Mouse (Mus musculus): Measurements from ENCODE around the gene Lancl2.

The Lancl2 gene

DNA sequence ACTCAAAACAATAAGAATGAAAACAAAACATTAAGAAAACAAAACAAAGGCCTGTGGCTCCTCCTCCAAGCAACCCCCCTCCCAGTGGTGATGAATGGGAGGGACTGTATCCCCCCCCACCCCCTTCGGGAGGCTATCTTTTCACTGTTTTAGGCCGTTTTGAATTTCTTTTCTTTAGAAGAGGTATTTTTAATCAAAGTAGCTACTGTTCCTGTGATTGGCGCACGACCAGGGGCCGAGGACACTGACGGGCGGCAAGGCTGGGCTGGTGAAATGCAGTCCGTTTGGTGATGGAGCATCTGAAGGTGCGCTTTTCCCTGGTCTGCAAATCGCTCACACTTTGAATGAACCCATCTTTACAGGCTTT is at the start of gene Lancl2:
Lancl2 (plus strand) TSS at position 165 of the 367 bp plus-strand sequence.
- no peak for DNase-seq (ENCODE audit: extremely low read depth, low read depth)

DNA sequence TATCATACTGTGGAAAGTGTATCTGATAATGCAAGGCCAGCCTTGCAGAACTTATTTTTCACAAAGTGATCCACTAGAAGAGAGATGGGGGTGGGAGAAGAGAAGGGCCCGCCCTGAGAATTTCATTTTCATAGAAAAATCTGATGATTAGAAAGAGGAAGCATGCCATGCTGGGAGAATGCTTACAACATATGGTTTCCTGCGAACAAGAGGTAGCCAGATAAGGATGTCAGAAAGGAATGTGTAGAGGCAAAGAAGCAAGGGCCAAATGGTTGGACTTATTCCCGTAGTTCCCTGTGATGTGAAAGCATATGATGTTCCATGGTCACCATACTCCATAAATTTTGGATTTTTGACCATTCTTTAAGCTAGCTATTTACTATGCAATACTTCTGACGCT is 41.0 kb upstream of the Lancl2 start:
- peak; percentile 60 for DNase-seq (ENCODE audit: extremely low read depth, low read depth)

GRCm38 (mm10) chr6:57684156-57684555 is 18.2 kb upstream of the Lancl2 start:
- DNase-seq (ENCODE audit: extremely low read depth, low read depth): no peak

DNA sequence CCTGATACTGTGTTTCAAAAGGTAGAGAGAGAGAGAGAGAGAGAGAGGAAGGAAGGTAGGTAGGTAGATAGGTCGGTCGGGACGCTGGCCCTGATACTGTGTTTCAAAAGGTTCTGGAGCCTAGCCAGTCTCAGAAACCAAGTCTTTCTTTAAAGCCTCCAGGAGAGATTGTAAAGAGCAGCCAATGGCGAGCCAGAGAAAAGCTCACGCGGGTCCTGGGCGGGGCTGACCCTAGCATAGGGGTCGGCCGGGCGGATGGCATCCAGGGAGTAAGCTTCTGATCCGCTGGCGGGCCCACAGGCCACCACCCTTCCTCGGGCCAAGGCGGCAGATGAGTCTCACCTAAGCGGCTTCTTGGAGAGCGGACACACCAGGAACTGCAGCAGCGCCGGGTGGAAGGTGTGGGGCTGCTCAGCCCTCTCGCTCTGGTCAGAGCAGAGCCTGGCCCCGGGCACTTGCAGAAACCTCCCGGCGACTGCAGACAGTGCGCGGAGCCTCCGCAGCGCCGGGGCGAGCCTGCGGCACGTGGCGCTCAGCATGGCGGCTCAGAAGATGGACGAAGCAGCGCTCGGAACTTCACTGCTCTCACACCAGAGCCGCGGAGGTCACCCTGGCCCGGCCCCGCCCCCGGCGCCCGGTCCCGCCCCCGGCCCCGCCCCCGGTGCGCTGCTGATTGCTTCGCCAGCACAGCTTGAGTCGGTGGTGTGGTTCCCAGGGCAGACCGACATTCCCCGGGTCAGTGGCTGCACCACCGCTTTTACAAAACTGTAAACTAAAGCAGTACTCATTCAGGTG is 10.7 kb upstream of the Lancl2 start, which contains the start of gene Pyurf:
Pyurf (minus strand) TSS at position 612 of the 795 bp plus-strand sequence.
- peak; percentile 78 for DNase-seq (ENCODE audit: extremely low read depth, low read depth)

GRCm38 (mm10) chr6:57693116-57693515 is 9.2 kb upstream of the Lancl2 start:
- no peak for DNase-seq (ENCODE audit: extremely low read depth, low read depth)

DNA sequence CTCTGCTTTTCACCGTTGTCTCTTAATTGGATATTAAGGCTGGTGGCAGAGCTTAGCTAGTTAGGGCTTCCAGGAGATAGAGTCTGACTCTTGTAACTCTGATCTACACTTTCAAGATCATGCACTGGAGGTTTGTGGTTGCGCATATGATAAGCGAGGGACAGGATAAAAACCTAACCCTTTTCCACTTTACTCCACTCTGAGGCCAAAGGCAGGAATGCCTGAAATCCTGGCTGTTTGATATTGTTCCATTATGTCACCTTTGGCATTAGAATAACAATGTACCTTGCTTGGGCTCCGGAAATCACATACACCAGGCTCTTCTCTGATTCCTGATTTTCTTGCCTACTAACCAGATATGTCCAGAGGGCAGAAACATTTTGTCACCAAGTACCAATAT is 654 bp upstream of the Lancl2 start:
- DNase-seq (ENCODE audit: extremely low read depth, low read depth): no peak

GRCm38 (mm10) chr6:57702743-57703499 is 581 bp downstream of the Lancl2 start:
- DNase-seq (ENCODE audit: extremely low read depth, low read depth): peak; percentile 85

GRCm38 (mm10) chr6:57703703-57704102 is 1.4 kb downstream of the Lancl2 start:
- no peak for DNase-seq (ENCODE audit: extremely low read depth, low read depth)

DNA sequence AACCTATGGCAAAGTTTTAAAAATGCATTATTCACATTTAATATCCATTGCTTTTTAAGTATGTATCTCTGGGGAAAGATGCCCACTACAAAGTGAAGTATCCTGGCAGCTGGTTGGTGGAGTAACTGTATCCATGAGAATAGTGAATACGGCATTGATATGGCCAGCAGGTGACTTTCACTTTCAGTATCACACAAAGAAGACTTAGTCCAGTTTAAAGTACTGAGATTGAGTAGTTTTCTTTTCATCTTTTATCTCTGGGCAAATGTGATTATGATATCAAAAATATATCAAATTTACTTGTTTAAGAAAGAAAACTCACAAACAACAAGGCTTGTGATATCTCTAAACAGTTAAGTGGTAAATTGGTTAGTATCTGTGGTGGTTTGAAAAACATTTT is 4.4 kb downstream of the Lancl2 start:
- no peak for DNase-seq (ENCODE audit: extremely low read depth, low read depth)

DNA sequence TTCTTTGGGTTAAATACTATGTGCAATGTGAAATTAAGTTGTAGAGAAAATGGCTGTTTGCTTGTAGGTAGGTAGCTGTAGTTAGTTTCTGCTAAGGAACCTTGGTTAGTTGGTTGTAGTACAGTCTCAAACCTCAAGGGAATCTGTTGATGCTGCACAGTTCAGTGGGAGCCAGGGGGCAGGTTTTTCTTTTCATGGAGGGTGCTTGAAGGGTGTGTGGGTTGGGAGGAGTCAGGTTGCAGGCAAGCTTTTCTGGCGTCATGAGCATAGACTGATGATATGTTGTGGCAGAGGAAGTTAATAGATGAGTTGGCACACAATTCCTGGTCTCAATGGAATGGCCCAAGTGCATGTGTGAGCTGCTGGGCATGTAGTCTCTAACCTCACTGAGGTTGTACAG is 9.4 kb downstream of the Lancl2 start:
- DNase-seq (ENCODE audit: extremely low read depth, low read depth): no peak

GRCm38 (mm10) chr6:57721347-57721746 is 19.0 kb downstream of the Lancl2 start:
- no peak for DNase-seq (ENCODE audit: extremely low read depth, low read depth)

DNA sequence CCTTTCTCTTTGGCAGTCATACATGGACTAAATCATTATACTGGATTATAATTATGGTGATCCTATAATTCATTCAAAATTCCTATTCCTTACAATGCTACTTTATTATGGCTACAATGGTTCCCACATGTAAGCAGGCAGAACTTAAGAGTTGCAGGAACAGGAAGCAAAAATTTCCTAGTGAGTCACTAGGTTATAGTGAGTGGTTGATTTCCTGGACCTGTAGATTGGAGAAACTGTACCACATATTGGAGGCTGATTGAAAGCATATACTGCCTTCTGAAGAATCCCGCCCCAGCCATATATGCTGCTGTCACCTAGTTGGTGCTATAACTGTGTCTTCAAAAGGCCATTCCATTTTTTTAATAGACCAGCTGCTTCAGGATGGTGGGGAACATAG is 40.4 kb downstream of the Lancl2 start:
- DNase-seq (ENCODE audit: extremely low read depth, low read depth): no peak

DNA sequence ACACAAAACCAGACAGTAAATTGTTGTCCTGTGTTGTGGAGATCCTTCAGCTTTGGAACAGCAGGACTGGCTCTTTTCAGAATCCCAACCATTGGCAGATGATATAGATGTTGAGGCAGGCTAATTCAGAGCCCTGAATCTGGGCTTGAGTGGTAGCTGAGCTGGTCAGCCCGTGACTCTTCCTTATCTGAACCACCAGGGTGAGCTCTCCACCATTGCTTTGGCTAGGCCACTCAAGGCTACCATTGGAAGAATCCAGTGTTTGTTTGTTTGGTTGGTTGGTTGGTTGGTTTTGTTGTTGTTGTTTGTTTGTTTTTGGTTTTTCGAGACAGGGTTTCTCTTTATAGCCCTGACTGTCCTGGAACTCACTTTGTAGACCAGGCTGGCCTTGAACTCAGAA is 41.0 kb downstream of the Lancl2 start:
- DNase-seq (ENCODE audit: extremely low read depth, low read depth): no peak

GRCm38 (mm10) chr6:57744123-57744522 is 41.8 kb downstream of the Lancl2 start:
- DNase-seq (ENCODE audit: extremely low read depth, low read depth): no peak

GRCm38 (mm10) chr6:57744974-57745747 is 42.8 kb downstream of the Lancl2 start:
- peak; percentile 99 for DNase-seq (ENCODE audit: extremely low read depth, low read depth)

GRCm38 (mm10) chr6:57745748-57746129 is 43.4 kb downstream of the Lancl2 start:
- DNase-seq (ENCODE audit: extremely low read depth, low read depth): no peak

GRCm38 (mm10) chr6:57753962-57754759 is 51.8 kb downstream of the Lancl2 start:
- DNase-seq (ENCODE audit: extremely low read depth, low read depth): no peak

- DNase-seq (ENCODE audit: extremely low read depth, low read depth): no peak
These were observed 60.7 kb downstream of the Lancl2 start for GRCm38 (mm10) chr6:57763054-57763453.

- peak; percentile 67 for DNase-seq (ENCODE audit: extremely low read depth, low read depth)
These were observed 62.9 kb downstream of the Lancl2 start for GRCm38 (mm10) chr6:57765095-57765878.

DNA sequence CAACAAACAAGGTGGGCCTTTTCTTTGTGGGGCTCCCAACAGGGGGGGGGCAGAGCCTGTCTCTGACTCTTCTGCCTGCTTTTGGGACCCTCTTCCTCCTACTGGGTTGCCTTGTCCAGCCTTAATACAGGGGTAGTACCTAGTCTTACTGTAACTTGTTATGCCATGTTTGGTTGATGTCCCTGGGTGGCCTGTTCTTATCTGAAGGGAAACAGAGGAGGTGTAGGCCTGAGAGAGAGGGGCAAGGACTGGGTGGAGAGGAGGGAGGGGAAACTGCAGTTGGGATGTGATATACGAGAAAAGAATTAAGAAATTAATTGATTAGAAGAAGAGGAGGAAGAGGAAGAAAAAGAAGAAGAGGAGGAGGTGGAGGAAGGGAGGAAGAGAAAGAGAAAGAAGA is 63.9 kb downstream of the Lancl2 start:
- peak; percentile 73 for DNase-seq (ENCODE audit: extremely low read depth, low read depth)

Measured in MEL-GATA-1-ER (cell line).